Mouse (Mus musculus): Measurements from ENCODE around the gene Proser2.

Gene Proser2

GRCm38 (mm10) chr2:6129555-6130355 is at the start of gene Proser2:
TSS of gene Proser2 (minus strand) at chr2:6130211.
- DNase-seq, result peak; percentile 57

- DNase-seq, result no peak
Observed at GRCm38 (mm10) chr2:6179749-6180117, 49.7 kb upstream of the Proser2 start.

GRCm38 (mm10) chr2:6178901-6179748 is 49.1 kb upstream of the Proser2 start:
- DNase-seq, result no peak

GRCm38 (mm10) chr2:6173013-6173412 is 43.0 kb upstream of the Proser2 start:
- no peak for DNase-seq

GRCm38 (mm10) chr2:6168560-6168959 is 38.5 kb upstream of the Proser2 start:
- DNase-seq, result no peak

- DNase-seq, result peak; percentile 83
Observed at GRCm38 (mm10) chr2:6167843-6168558, 38.0 kb upstream of the Proser2 start.

- DNase-seq, result no peak
Observed at GRCm38 (mm10) chr2:6165771-6166170, 35.8 kb upstream of the Proser2 start.

- DNase-seq, result no peak
Observed at GRCm38 (mm10) chr2:6164606-6165290, 34.7 kb upstream of the Proser2 start.

- no peak for DNase-seq
Observed at GRCm38 (mm10) chr2:6162366-6163040, 32.5 kb upstream of the Proser2 start.

GRCm38 (mm10) chr2:6159735-6160134 is 29.7 kb upstream of the Proser2 start:
- DNase-seq, result no peak

GRCm38 (mm10) chr2:6159219-6159618 is 29.2 kb upstream of the Proser2 start:
- no peak for DNase-seq

- DNase-seq, result no peak
Observed at GRCm38 (mm10) chr2:6157635-6158034, 27.6 kb upstream of the Proser2 start.

- DNase-seq, result no peak
Observed at GRCm38 (mm10) chr2:6157208-6157607, 27.2 kb upstream of the Proser2 start.

GRCm38 (mm10) chr2:6149801-6150200 is 19.8 kb upstream of the Proser2 start:
- DNase-seq, result no peak

GRCm38 (mm10) chr2:6146901-6147300 is 16.9 kb upstream of the Proser2 start:
- no peak for DNase-seq

- DNase-seq, result no peak
Observed at GRCm38 (mm10) chr2:6146257-6146656, 16.2 kb upstream of the Proser2 start.

GRCm38 (mm10) chr2:6145611-6146010 is 15.6 kb upstream of the Proser2 start:
- DNase-seq, result no peak

GRCm38 (mm10) chr2:6142915-6143654 is 13.1 kb upstream of the Proser2 start:
- DNase-seq, result peak; percentile 15

GRCm38 (mm10) chr2:6140572-6141161 is 10.7 kb upstream of the Proser2 start:
- no peak for DNase-seq

GRCm38 (mm10) chr2:6133871-6134270 is 3.9 kb upstream of the Proser2 start:
- no peak for DNase-seq

- DNase-seq, result no peak
Observed at GRCm38 (mm10) chr2:6128881-6129280, 1.1 kb downstream of the Proser2 start.
